Mouse (Mus musculus): Measurements from ENCODE around the gene Rab30.

GRCm38 (mm10) chr7:92821871-92822270 is 80.5 kb downstream of the Rab30 start:
- TF ChIP-seq POLR2A (IDR thresholded peaks at IDR 0.05; ENCODE audit: borderline replicate concordance, insufficient read depth, low read length) = no peak
- TF ChIP-seq CTCF (IDR thresholded peaks at IDR 0.05; ENCODE audit: borderline replicate concordance, insufficient read depth, low read depth, low read length) = no peak

Data from cerebellum, adult 2 months (tissue).